Mouse (Mus musculus): Measurements from ENCODE around the gene Fancd2. TPM values are rescaled to one million over a fixed set of nuclear protein-coding genes. Genes with fewer than 3 reads are reported as not detected.
A peak's percentile ranks its signal among the peaks of the same experiment; 100 is the strongest.

Fancd2 gene
- polyA plus RNA-seq, 1 experiment from 2014 or later, result 19.1 TPM

DNA sequence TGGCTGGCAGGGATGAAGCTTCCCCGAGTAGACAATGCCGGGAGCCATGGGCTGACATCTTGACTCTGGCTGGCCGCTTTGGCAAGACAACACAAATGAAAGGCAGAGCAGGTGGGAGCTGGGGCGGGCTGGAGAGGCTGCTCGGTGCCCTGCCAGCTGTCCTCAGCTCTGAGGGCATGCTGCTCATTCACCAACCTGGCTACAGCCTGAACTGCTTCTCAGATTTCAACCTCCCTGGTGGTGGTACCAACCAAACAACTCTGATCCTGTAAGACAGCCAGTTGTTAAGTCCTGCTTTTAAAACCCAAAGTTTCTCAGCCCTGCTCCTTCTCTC is 22.6 kb upstream of the Fancd2 start:
- ATAC-seq (replicated peaks; ENCODE audit: low FRiP score), result no peak
- H3K36me3 ChIP-seq (ENCODE audit: control insufficient read depth, insufficient read depth, low read length), result peaks cover 4% of the 10 kb centered on the region
- WGBS, result 67% methylated on average over 5 of the region's 5 CpGs
- no peaks in the 10 kb centered on the region for H3K4me1 ChIP-seq (replicated peaks; ENCODE audit: control insufficient read depth, insufficient read depth, low read length)
- no peaks in the 10 kb centered on the region for H3K9me3 ChIP-seq (ENCODE audit: control insufficient read depth, low read length)
- no peaks in the 10 kb centered on the region for H3K27me3 ChIP-seq (replicated peaks; ENCODE audit: control insufficient read depth, insufficient read depth, low read length)
- DNase-seq (ENCODE audit: low spot score), result no peak
- no peak overlapping the region for H3K9ac ChIP-seq (ENCODE audit: low read depth, low read length)
- no peak overlapping the region for H3K27ac ChIP-seq (ENCODE audit: low read depth, low read length)
- H3K4me2 ChIP-seq, result no peak overlapping the region
- no peak overlapping the region for H3K4me3 ChIP-seq (ENCODE audit: low read depth, low read length)

DNA sequence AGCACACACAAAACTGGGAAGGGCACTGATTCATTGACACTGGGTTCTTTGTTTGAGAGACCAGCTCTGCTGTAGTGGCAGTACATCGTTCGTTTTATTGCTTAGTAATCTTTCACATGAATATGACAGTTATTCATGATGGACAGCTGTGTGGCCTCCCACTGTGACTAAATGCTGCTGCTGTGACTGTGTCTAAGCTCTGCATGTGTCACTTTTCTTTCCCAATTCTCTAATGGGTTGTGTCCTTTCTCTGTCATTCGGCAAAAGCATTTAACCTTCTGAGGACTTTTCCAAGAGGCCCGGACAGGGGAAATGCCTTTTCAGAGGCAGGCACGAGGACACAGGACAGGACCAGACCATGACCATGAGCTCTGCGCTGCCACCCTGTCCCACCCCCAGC is 17.5 kb upstream of the Fancd2 start:
- H3K9me3 ChIP-seq (ENCODE audit: control insufficient read depth, low read length), result peaks cover 4% of the 10 kb centered on the region; the same call in 1 of the 2 replicates
- no peaks in the 10 kb centered on the region for H3K4me1 ChIP-seq (replicated peaks; ENCODE audit: control insufficient read depth, insufficient read depth, low read length)
- H3K27me3 ChIP-seq (replicated peaks; ENCODE audit: control insufficient read depth, insufficient read depth, low read length), result no peaks in the 10 kb centered on the region
- H3K9ac ChIP-seq (ENCODE audit: low read depth, low read length), result no peak overlapping the region
- no peak for ATAC-seq (replicated peaks; ENCODE audit: low FRiP score)
- peaks cover 38% of the 10 kb centered on the region for H3K36me3 ChIP-seq (ENCODE audit: control insufficient read depth, insufficient read depth, low read length)
- WGBS, result 91% methylated on average over 6 of the region's 6 CpGs
- H3K4me3 ChIP-seq (ENCODE audit: low read depth, low read length), result no peak overlapping the region
- no peak for DNase-seq (ENCODE audit: low spot score)
- no peak overlapping the region for H3K27ac ChIP-seq (ENCODE audit: low read depth, low read length)
- no peak overlapping the region for H3K4me2 ChIP-seq

DNA sequence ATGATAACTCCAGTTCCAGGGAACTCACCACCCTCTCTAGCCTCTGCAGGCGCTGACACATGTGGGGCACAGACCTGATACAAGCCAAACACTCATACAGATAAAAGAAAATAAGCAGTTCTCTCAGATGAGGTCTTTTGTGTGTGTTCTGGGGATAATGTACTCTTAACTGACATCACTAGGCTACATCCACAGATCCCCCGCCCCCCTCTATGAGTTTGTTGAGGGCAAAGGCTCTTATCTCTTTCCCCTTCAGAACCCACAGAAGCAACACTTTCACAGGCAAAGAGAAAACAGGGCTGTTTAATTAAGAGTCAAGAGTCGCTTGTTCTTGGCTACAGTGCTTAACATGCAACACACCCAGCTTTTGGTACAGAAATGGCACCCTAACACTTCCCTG is 16.9 kb upstream of the Fancd2 start:
- Histone ChIP-seq H3K9ac (ENCODE audit: low read depth, low read length) (no peak overlapping the region), H3K4me3 (ENCODE audit: low read depth, low read length) (no peak overlapping the region), H3K4me1 (replicated peaks; ENCODE audit: control insufficient read depth, insufficient read depth, low read length) (no peaks in the 10 kb centered on the region), H3K36me3 (ENCODE audit: control insufficient read depth, insufficient read depth, low read length) (peaks cover 43% of the 10 kb centered on the region), H3K27me3 (replicated peaks; ENCODE audit: control insufficient read depth, insufficient read depth, low read length) (no peaks in the 10 kb centered on the region), H3K9me3 (ENCODE audit: control insufficient read depth, low read length) (peaks cover 4% of the 10 kb centered on the region; the same call in 1 of the 2 replicates), H3K4me2 (no peak overlapping the region), H3K27ac (ENCODE audit: low read depth, low read length) (no peak overlapping the region)
- DNase-seq (ENCODE audit: low spot score) (no peak), ATAC-seq (replicated peaks; ENCODE audit: low FRiP score) (no peak)
- 91% methylated on average over 3 of the region's 3 CpGs for WGBS

DNA sequence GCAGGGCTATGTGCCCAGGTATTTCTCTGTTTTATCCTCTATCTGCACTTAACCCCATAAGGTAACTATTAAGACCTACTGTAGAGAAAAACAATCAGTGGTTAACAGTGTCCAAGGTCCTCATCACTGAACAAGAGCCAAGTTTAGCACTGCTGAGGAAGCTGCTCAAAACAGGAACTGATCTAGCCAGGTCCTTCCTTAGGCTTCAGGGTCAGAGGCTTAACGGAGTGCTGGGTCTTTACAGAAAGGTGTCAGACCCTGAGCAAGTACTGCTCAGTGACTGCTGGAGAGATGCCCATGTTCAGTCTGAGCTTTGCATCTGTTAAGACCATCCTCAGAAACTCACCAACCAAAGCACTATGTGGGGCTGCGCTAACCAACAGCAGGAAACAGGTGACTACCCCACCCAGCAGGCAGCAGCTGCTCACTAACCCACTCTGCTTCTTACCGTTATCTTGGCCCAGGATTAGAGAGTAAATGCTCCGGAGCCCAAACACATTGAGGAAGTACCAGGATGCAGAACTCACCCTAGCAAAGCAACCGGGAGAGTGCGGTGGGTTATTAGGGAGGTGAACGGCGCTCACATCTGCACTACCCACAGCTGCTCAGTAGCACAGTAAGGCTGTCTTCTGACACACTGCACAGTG is 13.9 kb upstream of the Fancd2 start:
- ATAC-seq (replicated peaks; ENCODE audit: low FRiP score) (no peak), DNase-seq (ENCODE audit: low spot score) (no peak)
- Histone ChIP-seq H3K4me2 (no peak overlapping the region), H3K9me3 (ENCODE audit: control insufficient read depth, low read length) (peaks cover 4% of the 10 kb centered on the region; the same call in 1 of the 2 replicates), H3K4me3 (ENCODE audit: low read depth, low read length) (no peak overlapping the region), H3K4me1 (replicated peaks; ENCODE audit: control insufficient read depth, insufficient read depth, low read length) (no peaks in the 10 kb centered on the region), H3K36me3 (ENCODE audit: control insufficient read depth, insufficient read depth, low read length) (peaks cover 60% of the 10 kb centered on the region), H3K9ac (ENCODE audit: low read depth, low read length) (no peak overlapping the region), H3K27me3 (replicated peaks; ENCODE audit: control insufficient read depth, insufficient read depth, low read length) (no peaks in the 10 kb centered on the region), H3K27ac (ENCODE audit: low read depth, low read length) (no peak overlapping the region)
- 74% methylated on average over 8 of the region's 8 CpGs for WGBS

DNA sequence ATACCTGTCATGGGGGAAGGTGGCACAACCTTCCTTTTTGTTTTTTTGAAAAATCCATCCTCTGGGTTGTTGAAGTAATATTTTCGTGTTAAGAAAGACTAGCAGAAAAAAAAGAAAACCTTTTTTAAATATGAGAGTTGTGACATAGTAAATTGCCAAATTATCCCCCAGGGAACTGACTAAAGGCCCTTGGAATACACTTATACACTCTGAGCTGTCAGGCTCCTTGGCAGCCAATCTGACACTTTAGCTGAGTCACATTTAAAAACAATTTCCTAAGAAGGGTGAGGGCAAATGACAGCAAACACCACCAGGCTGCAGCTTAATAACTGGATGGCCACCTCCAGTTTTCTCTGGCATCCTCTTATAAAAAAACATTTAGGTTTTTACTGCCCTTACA is 9.2 kb upstream of the Fancd2 start:
- Histone ChIP-seq H3K4me2 (no peak overlapping the region), H3K27me3 (replicated peaks; ENCODE audit: control insufficient read depth, insufficient read depth, low read length) (no peaks in the 10 kb centered on the region), H3K9ac (ENCODE audit: low read depth, low read length) (no peak overlapping the region), H3K27ac (ENCODE audit: low read depth, low read length) (no peak overlapping the region), H3K9me3 (ENCODE audit: control insufficient read depth, low read length) (no peaks in the 10 kb centered on the region), H3K4me1 (replicated peaks; ENCODE audit: control insufficient read depth, insufficient read depth, low read length) (no peaks in the 10 kb centered on the region), H3K4me3 (ENCODE audit: low read depth, low read length) (no peak overlapping the region), H3K36me3 (ENCODE audit: control insufficient read depth, insufficient read depth, low read length) (peaks cover 41% of the 10 kb centered on the region)
- no peak for ATAC-seq (replicated peaks; ENCODE audit: low FRiP score)
- DNase-seq (ENCODE audit: low spot score), result no peak
- 86% methylated on average over 1 of the region's 1 CpGs for WGBS

DNA sequence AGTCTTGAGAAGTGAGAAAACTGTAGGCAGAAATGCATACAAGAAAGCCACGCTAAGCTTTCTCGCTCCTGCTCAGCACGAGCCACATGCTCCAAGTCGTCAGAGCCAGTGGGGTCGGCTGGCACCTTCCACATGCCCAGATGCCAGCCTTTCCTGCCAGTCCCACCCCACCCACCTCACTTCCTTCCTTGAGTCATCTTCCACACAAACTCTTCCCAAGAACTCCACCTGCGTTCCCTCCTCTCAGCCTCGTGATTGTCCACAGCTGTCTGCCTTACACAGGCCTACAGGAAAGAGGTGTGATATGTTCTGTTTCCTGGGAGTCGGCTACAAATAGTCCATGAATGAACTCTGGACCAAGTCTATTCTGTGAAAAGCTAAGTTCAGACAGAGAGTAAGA is 8.1 kb upstream of the Fancd2 start:
- 79% methylated on average over 8 of the region's 8 CpGs for WGBS
- ATAC-seq (replicated peaks; ENCODE audit: low FRiP score) (no peak), DNase-seq (ENCODE audit: low spot score) (no peak)
- H3K4me2 ChIP-seq, result no peak overlapping the region
- H3K27ac ChIP-seq (ENCODE audit: low read depth, low read length), result no peak overlapping the region
- H3K4me1 ChIP-seq (replicated peaks; ENCODE audit: control insufficient read depth, insufficient read depth, low read length), result no peaks in the 10 kb centered on the region
- H3K9ac ChIP-seq (ENCODE audit: low read depth, low read length), result no peak overlapping the region
- no peaks in the 10 kb centered on the region for H3K9me3 ChIP-seq (ENCODE audit: control insufficient read depth, low read length)
- H3K4me3 ChIP-seq (ENCODE audit: low read depth, low read length), result no peak overlapping the region
- no peaks in the 10 kb centered on the region for H3K27me3 ChIP-seq (replicated peaks; ENCODE audit: control insufficient read depth, insufficient read depth, low read length)
- peaks cover 31% of the 10 kb centered on the region for H3K36me3 ChIP-seq (ENCODE audit: control insufficient read depth, insufficient read depth, low read length)

DNA sequence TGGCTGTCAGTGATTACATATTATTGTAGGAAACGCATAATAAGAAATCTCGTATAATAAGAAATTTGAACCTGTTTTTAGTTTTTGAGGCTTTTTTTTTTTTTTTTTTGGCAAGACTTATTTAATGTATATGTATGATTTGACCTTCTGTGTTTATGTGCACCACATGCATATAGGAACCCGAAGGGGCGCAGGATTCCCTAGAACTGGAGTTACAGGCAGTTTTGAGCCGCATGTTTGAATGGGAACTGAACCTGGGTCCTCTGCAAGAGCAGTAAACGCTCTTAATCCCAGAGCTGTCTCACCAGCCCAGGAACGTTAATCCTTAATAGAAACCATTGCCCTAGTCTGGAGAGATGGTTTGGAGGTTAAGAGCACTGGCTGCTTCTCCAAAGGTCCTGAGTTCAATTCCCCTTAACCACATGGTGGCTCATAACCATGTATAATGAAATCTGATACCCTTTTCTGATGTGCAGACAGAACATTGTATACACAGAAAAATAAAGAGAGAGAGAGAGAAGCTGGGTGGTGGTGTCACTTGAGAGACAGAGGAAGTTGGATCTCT is 440 bp downstream of the Fancd2 start:
- Histone ChIP-seq H3K4me2 (peak overlapping the region; percentile 75), H3K4me3 (ENCODE audit: low read depth, low read length) (peak overlapping the region; percentile 70), H3K9me3 (ENCODE audit: control insufficient read depth, low read length) (no peaks in the 10 kb centered on the region), H3K9ac (ENCODE audit: low read depth, low read length) (peak overlapping the region; percentile 64), H3K27ac (ENCODE audit: low read depth, low read length) (peak overlapping the region; percentile 23; the same call in 1 of the 2 replicates), H3K27me3 (replicated peaks; ENCODE audit: control insufficient read depth, insufficient read depth, low read length) (no peaks in the 10 kb centered on the region), H3K4me1 (replicated peaks; ENCODE audit: control insufficient read depth, insufficient read depth, low read length) (peaks cover 8% of the 10 kb centered on the region; the same call in 1 of the 2 replicates), H3K36me3 (ENCODE audit: control insufficient read depth, insufficient read depth, low read length) (peaks cover 8% of the 10 kb centered on the region; the same call in 1 of the 2 replicates)
- no peak for DNase-seq (ENCODE audit: low spot score)
- 7% methylated on average over 7 of the region's 7 CpGs for WGBS
- no peak for ATAC-seq (replicated peaks; ENCODE audit: low FRiP score)

DNA sequence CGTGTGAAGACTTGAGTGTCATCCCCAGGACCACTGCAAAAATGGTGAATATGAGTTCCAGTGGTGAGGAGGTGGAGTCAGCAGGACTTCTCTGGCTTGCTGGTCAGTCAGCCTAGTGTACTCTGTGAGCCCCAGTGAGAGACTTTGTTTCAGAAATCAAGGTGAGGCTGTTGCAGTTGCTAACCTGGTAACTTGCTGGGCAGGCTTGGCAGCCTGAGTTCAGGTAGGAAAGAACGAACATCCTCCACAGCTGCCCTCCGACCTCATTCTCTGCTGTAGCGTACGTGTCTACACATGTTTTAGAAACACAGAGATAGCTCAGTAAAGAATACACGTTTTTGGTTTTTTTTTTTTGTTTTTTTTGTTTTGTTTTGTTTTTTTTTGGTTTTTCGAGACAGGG is 3.4 kb downstream of the Fancd2 start:
- Histone ChIP-seq H3K27ac (ENCODE audit: low read depth, low read length) (no peak overlapping the region), H3K9ac (ENCODE audit: low read depth, low read length) (no peak overlapping the region), H3K27me3 (replicated peaks; ENCODE audit: control insufficient read depth, insufficient read depth, low read length) (no peaks in the 10 kb centered on the region), H3K36me3 (ENCODE audit: control insufficient read depth, insufficient read depth, low read length) (peaks cover 8% of the 10 kb centered on the region; the same call in 1 of the 2 replicates), H3K4me1 (replicated peaks; ENCODE audit: control insufficient read depth, insufficient read depth, low read length) (peaks cover 6% of the 10 kb centered on the region; the same call in 1 of the 2 replicates), H3K4me2 (no peak overlapping the region), H3K4me3 (ENCODE audit: low read depth, low read length) (no peak overlapping the region), H3K9me3 (ENCODE audit: control insufficient read depth, low read length) (no peaks in the 10 kb centered on the region)
- 90% methylated on average over 7 of the region's 7 CpGs for WGBS
- DNase-seq (ENCODE audit: low spot score) (no peak), ATAC-seq (replicated peaks; ENCODE audit: low FRiP score) (no peak)

DNA sequence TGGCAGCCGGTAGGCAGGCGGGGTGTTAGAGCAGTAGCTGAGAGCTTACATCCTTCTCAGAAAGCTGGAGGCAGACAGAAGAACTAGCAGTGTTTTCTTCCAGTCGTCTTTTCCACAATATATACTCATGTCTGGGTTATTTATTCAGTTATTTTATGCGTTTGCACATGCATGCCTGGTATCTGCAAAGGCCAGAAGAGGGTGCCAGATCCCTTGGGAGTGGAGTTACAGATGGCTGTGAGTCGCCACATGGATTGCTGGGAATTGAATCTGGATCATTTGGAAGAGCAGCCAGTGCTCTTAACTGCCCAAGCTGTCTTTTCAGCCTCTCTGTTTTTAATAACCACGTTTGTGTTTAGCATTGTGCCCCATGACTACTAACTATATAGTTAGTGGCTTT is 10.1 kb downstream of the Fancd2 start:
- Histone ChIP-seq H3K9ac (ENCODE audit: low read depth, low read length) (no peak overlapping the region), H3K27me3 (replicated peaks; ENCODE audit: control insufficient read depth, insufficient read depth, low read length) (no peaks in the 10 kb centered on the region), H3K36me3 (ENCODE audit: control insufficient read depth, insufficient read depth, low read length) (peaks cover 10% of the 10 kb centered on the region; the same call in 1 of the 2 replicates), H3K4me3 (ENCODE audit: low read depth, low read length) (no peak overlapping the region), H3K4me1 (replicated peaks; ENCODE audit: control insufficient read depth, insufficient read depth, low read length) (no peaks in the 10 kb centered on the region), H3K9me3 (ENCODE audit: control insufficient read depth, low read length) (no peaks in the 10 kb centered on the region), H3K27ac (ENCODE audit: low read depth, low read length) (no peak overlapping the region), H3K4me2 (no peak overlapping the region)
- ATAC-seq (replicated peaks; ENCODE audit: low FRiP score) (no peak), DNase-seq (ENCODE audit: low spot score) (no peak)
- 85% methylated on average over 6 of the region's 6 CpGs for WGBS

Measured in liver, embryonic 11.5 days (tissue).